Mouse (Mus musculus): Measurements from ENCODE around the gene Igfn1. TPM values are rescaled to one million over a fixed set of nuclear protein-coding genes. Genes with fewer than 3 reads are reported as not detected.

Igfn1 gene
- polyA plus RNA-seq, 1 experiment from 2014 or later: not detected

DNA sequence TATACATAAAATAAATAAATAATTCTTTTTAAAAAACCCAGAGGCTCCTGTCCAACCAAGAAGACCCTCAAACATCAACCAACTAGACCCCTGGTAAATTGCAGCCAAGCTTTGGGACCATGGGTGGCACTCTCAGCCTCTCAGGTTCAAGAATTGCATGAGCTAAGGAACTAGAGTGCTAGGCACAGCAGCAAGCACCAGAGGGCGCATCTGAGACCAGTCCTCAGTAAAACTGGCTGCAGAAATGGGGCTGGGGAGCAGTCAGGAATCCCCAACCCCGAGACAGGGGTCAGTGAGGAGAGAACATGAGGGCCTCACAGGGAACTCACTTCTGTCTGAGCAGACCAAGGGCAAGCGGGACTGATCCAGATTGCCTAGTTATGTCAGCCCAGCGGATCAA lies 39.6 kb upstream of the Igfn1 start:
- Histone ChIP-seq H3K9ac (ENCODE audit: low read length) (no peak overlapping the region), H3K9me3 (ENCODE audit: control insufficient read depth, low read length) (no peaks in the 10 kb centered on the region), H3K4me1 (replicated peaks; ENCODE audit: control insufficient read depth, insufficient read depth, low read length) (peaks cover 6% of the 10 kb centered on the region; the same call in 1 of the 2 replicates), H3K27me3 (replicated peaks; ENCODE audit: control insufficient read depth, insufficient read depth, low read length) (peaks cover 19% of the 10 kb centered on the region), H3K4me2 (ENCODE audit: low read length) (no peak overlapping the region), H3K4me3 (ENCODE audit: low read depth, low read length) (no peak overlapping the region), H3K27ac (ENCODE audit: low read depth) (no peak overlapping the region), H3K36me3 (ENCODE audit: control insufficient read depth, insufficient read depth, low read length) (no peaks in the 10 kb centered on the region)
- ATAC-seq (replicated peaks; ENCODE audit: low FRiP score, low TSS enrichment, low read depth): no peak
- DNase-seq (ENCODE audit: low spot score): peak; percentile 75
- 15% methylated on average over 4 of the region's 4 CpGs for WGBS

DNA sequence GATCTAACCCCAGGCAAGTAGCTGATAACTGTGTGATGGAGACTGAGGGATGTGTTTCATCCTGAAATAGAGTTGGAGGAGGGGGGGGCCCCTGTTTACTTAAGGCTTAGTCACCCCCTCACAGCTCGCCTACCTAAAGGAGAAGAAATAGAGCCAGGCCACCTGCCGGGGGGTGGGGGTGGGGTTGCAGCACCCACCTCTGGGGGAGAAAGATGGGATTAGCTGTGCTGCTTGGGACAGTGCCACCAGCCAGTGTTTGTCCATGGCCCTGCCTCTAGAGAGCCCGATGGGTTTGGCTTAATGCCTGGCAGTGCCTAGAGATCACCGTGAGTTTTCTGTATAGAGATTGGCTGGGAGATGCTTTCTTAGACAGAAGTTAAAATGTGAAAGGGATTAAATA lies 34.7 kb upstream of the Igfn1 start:
- DNase-seq (ENCODE audit: low spot score) (no peak), ATAC-seq (replicated peaks; ENCODE audit: low FRiP score, low TSS enrichment, low read depth) (no peak; the same call in none of the 2 replicates)
- Histone ChIP-seq H3K36me3 (ENCODE audit: control insufficient read depth, insufficient read depth, low read length) (0 out of 2 replicates have a peak, but pooled peaks cover under 1% of the 10 kb centered on the region), H3K4me1 (replicated peaks; ENCODE audit: control insufficient read depth, insufficient read depth, low read length) (peaks cover 9% of the 10 kb centered on the region; the same call in 1 of the 2 replicates), H3K27me3 (replicated peaks; ENCODE audit: control insufficient read depth, insufficient read depth, low read length) (no peaks in the 10 kb centered on the region), H3K27ac (ENCODE audit: low read depth) (no peak overlapping the region), H3K4me2 (ENCODE audit: low read length) (peak overlapping the region; percentile 14; the same call in 1 of the 2 replicates), H3K9ac (ENCODE audit: low read length) (no peak overlapping the region), H3K9me3 (ENCODE audit: control insufficient read depth, low read length) (no peaks in the 10 kb centered on the region), H3K4me3 (ENCODE audit: low read depth, low read length) (no peak overlapping the region)
- WGBS: 16% methylated on average over 4 of the region's 4 CpGs

DNA sequence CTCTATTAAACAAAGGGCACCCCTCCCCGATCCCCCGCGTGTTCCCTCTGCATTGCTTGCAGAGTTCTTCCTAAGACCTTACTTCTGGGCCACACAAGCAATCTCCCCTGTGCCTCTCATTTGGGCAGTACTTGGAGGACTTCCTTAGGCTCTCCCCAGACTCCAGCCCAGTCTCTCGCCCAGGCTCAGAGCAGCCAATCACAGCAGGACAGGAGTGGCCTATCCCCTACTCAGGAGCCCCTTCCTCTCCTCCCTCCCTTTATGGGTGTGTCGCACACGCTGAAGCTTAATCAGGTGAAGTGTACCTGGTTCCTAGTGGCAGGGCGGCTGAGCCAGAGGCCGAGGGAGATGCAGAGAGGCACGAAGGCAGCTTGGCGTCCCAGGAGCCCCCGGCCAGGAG lies 34.3 kb upstream of the Igfn1 start:
- no peak overlapping the region for H3K4me3 ChIP-seq (ENCODE audit: low read depth, low read length)
- WGBS: 11% methylated on average over 11 of the region's 11 CpGs
- H3K9me3 ChIP-seq (ENCODE audit: control insufficient read depth, low read length): no peaks in the 10 kb centered on the region
- no peaks in the 10 kb centered on the region for H3K27me3 ChIP-seq (replicated peaks; ENCODE audit: control insufficient read depth, insufficient read depth, low read length)
- H3K36me3 ChIP-seq (ENCODE audit: control insufficient read depth, insufficient read depth, low read length): peaks cover 4% of the 10 kb centered on the region; the same call in 1 of the 2 replicates
- no peak overlapping the region for H3K27ac ChIP-seq (ENCODE audit: low read depth)
- ATAC-seq (replicated peaks; ENCODE audit: low FRiP score, low TSS enrichment, low read depth): peak; percentile 89
- peak overlapping the region; percentile 14; the same call in 1 of the 2 replicates for H3K4me2 ChIP-seq (ENCODE audit: low read length)
- peak; percentile 56 for DNase-seq (ENCODE audit: low spot score)
- peaks cover 9% of the 10 kb centered on the region; the same call in 1 of the 2 replicates for H3K4me1 ChIP-seq (replicated peaks; ENCODE audit: control insufficient read depth, insufficient read depth, low read length)
- H3K9ac ChIP-seq (ENCODE audit: low read length): no peak overlapping the region

DNA sequence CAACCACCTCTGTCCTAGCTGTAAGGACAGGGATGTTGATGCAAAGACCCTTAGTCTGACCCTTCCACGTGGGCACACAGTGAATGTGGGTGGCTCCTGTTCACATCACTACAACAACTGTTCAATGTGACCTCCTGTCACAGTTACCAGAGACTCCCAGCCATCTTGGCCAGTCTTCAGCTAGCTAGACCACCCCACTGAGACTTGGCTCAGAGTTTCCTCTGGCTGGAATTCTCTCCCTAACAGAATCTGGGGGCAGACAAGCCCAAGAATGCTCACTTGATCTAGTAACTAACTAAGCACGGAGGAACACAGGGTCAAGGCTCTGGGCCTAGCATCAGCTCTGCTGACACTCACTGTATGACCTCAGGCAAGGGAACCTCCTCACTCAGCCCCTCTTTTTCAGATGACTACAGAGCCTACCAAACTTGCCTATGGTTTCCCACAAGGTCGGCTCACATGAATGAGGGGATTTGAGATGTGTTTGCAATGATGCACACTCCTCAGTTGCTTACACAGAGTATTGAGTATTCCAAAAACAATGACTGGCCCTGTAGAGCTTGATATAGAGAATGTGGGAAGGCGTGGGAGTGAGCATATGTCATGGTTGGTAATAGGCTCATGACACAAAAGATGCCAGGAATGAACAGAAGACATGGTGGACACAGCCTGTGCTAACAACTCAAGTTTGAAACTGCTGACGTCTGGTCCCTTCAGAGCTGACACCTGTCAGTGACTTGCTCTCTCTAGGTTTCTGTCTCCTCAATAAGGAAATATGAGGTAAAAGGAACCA lies 32.8 kb upstream of the Igfn1 start:
- no peak overlapping the region for H3K4me2 ChIP-seq (ENCODE audit: low read length)
- no peak for ATAC-seq (replicated peaks; ENCODE audit: low FRiP score, low TSS enrichment, low read depth)
- no peak overlapping the region for H3K27ac ChIP-seq (ENCODE audit: low read depth)
- H3K4me3 ChIP-seq (ENCODE audit: low read depth, low read length): no peak overlapping the region
- DNase-seq (ENCODE audit: low spot score): no peak
- H3K9me3 ChIP-seq (ENCODE audit: control insufficient read depth, low read length): no peaks in the 10 kb centered on the region
- H3K9ac ChIP-seq (ENCODE audit: low read length): no peak overlapping the region
- WGBS: 80% methylated on average over 5 of the region's 5 CpGs
- peaks cover 20% of the 10 kb centered on the region for H3K36me3 ChIP-seq (ENCODE audit: control insufficient read depth, insufficient read depth, low read length)
- H3K27me3 ChIP-seq (replicated peaks; ENCODE audit: control insufficient read depth, insufficient read depth, low read length): no peaks in the 10 kb centered on the region
- H3K4me1 ChIP-seq (replicated peaks; ENCODE audit: control insufficient read depth, insufficient read depth, low read length): peaks cover 9% of the 10 kb centered on the region; the same call in 1 of the 2 replicates

DNA sequence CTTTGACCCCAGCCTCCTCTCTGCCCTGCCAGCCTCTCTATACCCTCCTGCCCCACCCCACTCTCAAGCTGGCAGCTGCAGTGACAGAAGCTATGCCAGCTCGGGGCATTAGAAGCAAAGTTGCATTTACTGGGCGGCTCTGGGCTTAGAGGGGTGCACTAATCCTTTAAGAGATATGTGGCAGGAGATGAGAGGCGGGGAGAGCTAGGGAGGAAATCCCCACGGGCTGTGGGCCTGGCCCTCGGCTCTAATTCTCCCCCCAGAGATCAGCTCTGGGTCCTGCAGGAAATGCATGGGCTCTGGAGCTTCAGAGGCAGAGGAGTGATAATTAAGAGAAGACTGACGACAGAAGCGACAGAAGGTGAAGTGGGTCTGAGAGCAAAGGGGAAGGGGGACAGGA lies 26.8 kb upstream of the Igfn1 start:
- H3K36me3 ChIP-seq (ENCODE audit: control insufficient read depth, insufficient read depth, low read length): peaks cover 75% of the 10 kb centered on the region
- no peak overlapping the region for H3K27ac ChIP-seq (ENCODE audit: low read depth)
- no peak overlapping the region for H3K4me3 ChIP-seq (ENCODE audit: low read depth, low read length)
- no peak overlapping the region for H3K4me2 ChIP-seq (ENCODE audit: low read length)
- DNase-seq (ENCODE audit: low spot score) (no peak), ATAC-seq (replicated peaks; ENCODE audit: low FRiP score, low TSS enrichment, low read depth) (no peak)
- no peaks in the 10 kb centered on the region for H3K27me3 ChIP-seq (replicated peaks; ENCODE audit: control insufficient read depth, insufficient read depth, low read length)
- no peak overlapping the region for H3K9ac ChIP-seq (ENCODE audit: low read length)
- no peaks in the 10 kb centered on the region; the same call in 1 of the 2 replicates for H3K4me1 ChIP-seq (replicated peaks; ENCODE audit: control insufficient read depth, insufficient read depth, low read length)
- 60% methylated on average over 7 of the region's 7 CpGs for WGBS
- H3K9me3 ChIP-seq (ENCODE audit: control insufficient read depth, low read length): no peaks in the 10 kb centered on the region

DNA sequence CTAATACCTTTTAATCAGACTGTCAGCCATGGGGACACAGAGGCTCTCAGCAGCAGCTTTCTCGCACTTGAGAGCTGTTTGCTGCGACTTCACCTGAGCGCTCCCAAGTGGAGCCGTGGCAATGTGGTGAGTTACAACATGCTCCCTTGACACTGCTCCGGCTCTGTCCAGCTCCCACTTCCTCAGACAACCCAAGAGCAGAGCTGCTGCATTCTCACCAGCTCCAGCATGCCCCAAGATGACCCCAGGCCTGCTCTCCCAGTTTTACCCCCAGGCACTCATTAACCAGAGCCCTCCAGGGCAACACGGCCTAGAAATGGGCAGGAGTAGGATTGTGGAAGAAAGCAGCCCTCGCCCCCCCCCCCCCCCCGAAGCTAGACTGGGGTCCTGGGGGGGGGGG lies 25.6 kb upstream of the Igfn1 start:
- H3K9me3 ChIP-seq (ENCODE audit: control insufficient read depth, low read length): no peaks in the 10 kb centered on the region
- no peak overlapping the region for H3K4me3 ChIP-seq (ENCODE audit: low read depth, low read length)
- no peak overlapping the region for H3K4me2 ChIP-seq (ENCODE audit: low read length)
- H3K4me1 ChIP-seq (replicated peaks; ENCODE audit: control insufficient read depth, insufficient read depth, low read length): no peaks in the 10 kb centered on the region; the same call in 1 of the 2 replicates
- WGBS: 70% methylated on average over 8 of the region's 8 CpGs
- H3K27me3 ChIP-seq (replicated peaks; ENCODE audit: control insufficient read depth, insufficient read depth, low read length): no peaks in the 10 kb centered on the region
- DNase-seq (ENCODE audit: low spot score): no peak
- peaks cover 87% of the 10 kb centered on the region for H3K36me3 ChIP-seq (ENCODE audit: control insufficient read depth, insufficient read depth, low read length)
- no peak overlapping the region for H3K9ac ChIP-seq (ENCODE audit: low read length)
- H3K27ac ChIP-seq (ENCODE audit: low read depth): no peak overlapping the region
- ATAC-seq (replicated peaks; ENCODE audit: low FRiP score, low TSS enrichment, low read depth): no peak

DNA sequence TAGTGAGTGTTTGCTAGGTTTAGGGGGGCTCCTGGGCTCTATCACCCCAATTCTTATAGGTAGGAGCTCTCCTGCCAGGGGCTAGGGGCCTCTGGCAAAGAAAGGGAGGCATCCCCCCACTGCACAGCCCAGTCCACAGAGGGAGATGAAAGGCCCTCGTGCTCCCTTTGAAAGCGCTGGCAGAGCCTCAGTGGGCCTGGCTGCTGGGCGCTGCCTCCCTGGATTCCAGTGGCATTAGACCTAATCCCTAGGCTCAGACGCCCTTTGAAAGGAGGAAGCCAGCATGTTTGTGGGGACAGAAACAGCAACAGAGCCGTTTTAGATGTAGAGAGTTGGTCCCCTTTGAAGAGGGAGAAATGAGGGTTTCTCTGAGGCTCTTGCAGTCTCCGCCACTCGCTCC lies 24.1 kb upstream of the Igfn1 start:
- no peak overlapping the region for H3K4me2 ChIP-seq (ENCODE audit: low read length)
- 51% methylated on average over 7 of the region's 7 CpGs for WGBS
- no peak for ATAC-seq (replicated peaks; ENCODE audit: low FRiP score, low TSS enrichment, low read depth)
- H3K9me3 ChIP-seq (ENCODE audit: control insufficient read depth, low read length): no peaks in the 10 kb centered on the region
- H3K4me1 ChIP-seq (replicated peaks; ENCODE audit: control insufficient read depth, insufficient read depth, low read length): no peaks in the 10 kb centered on the region; the same call in 1 of the 2 replicates
- H3K27me3 ChIP-seq (replicated peaks; ENCODE audit: control insufficient read depth, insufficient read depth, low read length): no peaks in the 10 kb centered on the region
- H3K9ac ChIP-seq (ENCODE audit: low read length): no peak overlapping the region
- H3K4me3 ChIP-seq (ENCODE audit: low read depth, low read length): no peak overlapping the region
- no peak for DNase-seq (ENCODE audit: low spot score)
- H3K36me3 ChIP-seq (ENCODE audit: control insufficient read depth, insufficient read depth, low read length): peaks cover 95% of the 10 kb centered on the region
- no peak overlapping the region for H3K27ac ChIP-seq (ENCODE audit: low read depth)

DNA sequence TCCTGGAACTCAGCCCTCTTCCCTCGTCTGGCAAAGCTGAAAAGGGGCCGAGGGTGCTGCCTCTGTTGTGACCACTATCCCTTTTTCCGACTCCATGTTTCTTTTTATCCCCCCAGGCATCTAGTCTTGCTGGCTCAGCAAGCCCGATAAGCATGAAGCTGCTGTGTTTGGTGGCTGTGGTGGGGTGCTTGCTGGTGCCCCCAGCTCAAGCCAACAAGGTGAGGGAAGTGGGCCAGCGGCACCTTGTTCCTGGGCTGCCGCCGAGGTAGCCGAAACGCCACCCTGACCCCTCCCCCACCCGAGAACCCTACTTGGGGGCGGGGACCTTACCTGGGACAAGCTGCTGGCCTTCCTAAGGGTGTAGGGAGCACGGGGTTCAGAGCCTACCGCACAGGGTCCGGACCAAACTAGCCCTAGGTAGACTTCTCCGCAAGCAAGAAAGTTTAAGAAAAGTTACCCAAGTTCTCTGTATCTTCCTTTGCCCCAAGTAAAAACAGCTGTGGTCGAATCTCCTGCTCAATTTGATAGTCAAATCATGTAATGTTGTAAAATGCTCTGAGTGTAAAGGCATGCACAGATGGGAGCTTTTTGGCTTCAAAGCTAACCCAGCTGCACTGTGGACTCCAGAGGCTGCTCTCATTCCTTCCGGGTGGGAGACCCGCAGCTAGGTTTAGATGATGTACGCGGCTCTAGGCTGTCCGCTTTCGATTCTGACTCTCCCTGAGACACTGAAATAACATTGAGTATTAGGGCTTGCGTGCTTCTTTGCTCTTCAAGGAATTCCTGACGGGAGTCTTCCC lies 12.4 kb upstream of the Igfn1 start:
- Histone ChIP-seq H3K36me3 (ENCODE audit: control insufficient read depth, insufficient read depth, low read length) (peaks cover 32% of the 10 kb centered on the region), H3K4me1 (replicated peaks; ENCODE audit: control insufficient read depth, insufficient read depth, low read length) (peaks cover 9% of the 10 kb centered on the region; the same call in 1 of the 2 replicates), H3K9ac (ENCODE audit: low read length) (peak overlapping the region; percentile 82), H3K27ac (ENCODE audit: low read depth) (peak overlapping the region; percentile 67), H3K4me3 (ENCODE audit: low read depth, low read length) (peak overlapping the region; percentile 84), H3K27me3 (replicated peaks; ENCODE audit: control insufficient read depth, insufficient read depth, low read length) (no peaks in the 10 kb centered on the region), H3K9me3 (ENCODE audit: control insufficient read depth, low read length) (no peaks in the 10 kb centered on the region), H3K4me2 (ENCODE audit: low read length) (peak overlapping the region; percentile 95)
- DNase-seq (ENCODE audit: low spot score): no peak
- ATAC-seq (replicated peaks; ENCODE audit: low FRiP score, low TSS enrichment, low read depth): peak; percentile 61
- WGBS: 3% methylated on average over 24 of the region's 24 CpGs

Data from intestine, embryonic 14.5 days (tissue).